Mouse (Mus musculus): ENCODE data around the gene Msh5.

DNA sequence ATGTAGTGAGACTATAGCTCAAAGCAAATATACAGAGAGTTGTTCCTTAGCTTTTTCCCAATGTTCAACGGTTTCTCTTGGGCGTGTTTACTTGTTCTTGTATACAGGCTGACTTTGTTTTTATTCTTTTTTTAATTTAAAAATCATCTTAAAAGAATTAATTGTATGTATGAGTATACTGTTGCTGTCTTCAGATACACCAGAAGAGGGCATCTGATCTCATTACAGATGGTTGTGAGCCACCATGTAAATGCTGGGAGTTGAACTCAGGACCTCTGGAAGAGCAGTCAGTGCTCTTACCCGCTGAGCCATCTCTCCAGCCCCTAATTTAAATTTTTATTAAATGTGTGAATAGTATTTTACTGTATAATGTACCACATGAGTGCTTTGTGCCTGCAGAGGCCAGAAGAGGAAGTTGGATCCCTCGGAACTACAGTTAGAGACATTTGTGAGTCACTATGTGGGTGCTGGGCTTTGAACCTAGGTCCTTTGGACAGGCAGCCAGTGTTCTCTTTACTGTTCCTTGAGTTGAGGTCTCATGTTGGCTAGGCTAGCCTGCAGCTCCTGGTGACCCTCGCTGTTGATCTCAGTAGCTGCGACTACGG is 39.1 kb downstream of the Msh5 start:
- TF ChIP-seq GATA1 (IDR thresholded peaks at IDR 0.05; ENCODE audit: borderline replicate concordance, low read length) (no peak), FLI1 (IDR thresholded peaks at IDR 0.05; ENCODE audit: low read length) (no peak)

Data from megakaryocyte, embryonic 14.5 days (primary cell).